Mouse (Mus musculus): ENCODE data around the gene Megf11.

Gene Megf11

GRCm38 (mm10) chr9:64747735-64748134 is 362.3 kb downstream of the Megf11 start:
- DNase-seq (ENCODE audit: low read depth, low spot score) = no peak

GRCm38 (mm10) chr9:64749314-64749713 is 363.9 kb downstream of the Megf11 start:
- no peak for DNase-seq (ENCODE audit: low read depth, low spot score)

DNA sequence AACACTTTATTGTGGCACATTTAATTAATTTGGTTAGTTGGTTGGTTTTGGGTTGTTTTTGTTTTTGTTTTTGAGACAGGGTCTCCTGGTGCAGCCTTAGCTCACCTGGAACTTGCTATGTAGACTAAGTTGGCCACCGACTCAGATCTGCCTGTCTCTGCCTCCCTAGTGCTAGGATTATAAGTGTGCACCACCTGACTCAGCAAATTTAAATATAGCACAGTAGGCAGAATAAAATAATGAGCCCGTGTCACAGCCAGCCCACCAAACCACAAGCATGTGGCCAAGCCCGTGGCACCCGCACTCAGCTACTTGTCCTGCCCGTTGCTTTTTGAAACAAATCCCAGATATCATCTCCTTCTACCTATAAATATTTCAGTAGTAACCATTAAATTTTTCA is 367.1 kb downstream of the Megf11 start:
- no peak for DNase-seq (ENCODE audit: low read depth, low spot score)

DNA sequence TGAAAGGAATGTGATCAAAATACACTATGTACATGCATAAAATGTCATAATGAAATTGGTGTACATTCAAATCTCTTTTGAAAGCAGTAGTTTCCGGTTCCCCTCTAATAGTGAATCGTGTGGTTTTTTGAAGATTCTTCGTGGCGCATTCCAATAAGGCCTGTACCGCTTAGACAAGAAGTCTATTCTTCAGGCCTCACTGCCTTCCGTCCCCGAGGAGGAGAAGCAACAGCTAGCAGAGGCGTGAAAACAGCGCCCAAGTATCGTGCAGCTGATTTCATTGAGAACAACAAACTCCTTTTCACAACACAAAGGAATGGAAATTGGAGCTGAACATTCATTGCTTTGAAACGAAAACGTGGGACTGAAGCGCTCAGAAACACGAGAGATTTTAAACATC is 372.6 kb downstream of the Megf11 start:
- DNase-seq (ENCODE audit: low read depth, low spot score) = no peak

All from mesoderm, embryonic 11.5 days (tissue).